Mouse (Mus musculus) A20 (cell line): ENCODE data around the gene Gpx3.

Experiments
- DNase-seq: peaks from one replicate; pipeline ENCODE4 v3.0.0-alpha.2; 2011; ENCODE audit warnings: low read depth, low spot score

Gpx3 gene

GRCm38 (mm10) chr11:54912503-54913316 is 10.5 kb downstream of the Gpx3 start:
- no peak for DNase-seq

- DNase-seq = no peak
Measured at GRCm38 (mm10) chr11:54913841-54914240, 11.6 kb downstream of the Gpx3 start.

- DNase-seq = no peak
Measured at GRCm38 (mm10) chr11:54917461-54917860, 15.2 kb downstream of the Gpx3 start.

GRCm38 (mm10) chr11:54918273-54918672 is 16.0 kb downstream of the Gpx3 start:
- peak; percentile 32 for DNase-seq

DNA sequence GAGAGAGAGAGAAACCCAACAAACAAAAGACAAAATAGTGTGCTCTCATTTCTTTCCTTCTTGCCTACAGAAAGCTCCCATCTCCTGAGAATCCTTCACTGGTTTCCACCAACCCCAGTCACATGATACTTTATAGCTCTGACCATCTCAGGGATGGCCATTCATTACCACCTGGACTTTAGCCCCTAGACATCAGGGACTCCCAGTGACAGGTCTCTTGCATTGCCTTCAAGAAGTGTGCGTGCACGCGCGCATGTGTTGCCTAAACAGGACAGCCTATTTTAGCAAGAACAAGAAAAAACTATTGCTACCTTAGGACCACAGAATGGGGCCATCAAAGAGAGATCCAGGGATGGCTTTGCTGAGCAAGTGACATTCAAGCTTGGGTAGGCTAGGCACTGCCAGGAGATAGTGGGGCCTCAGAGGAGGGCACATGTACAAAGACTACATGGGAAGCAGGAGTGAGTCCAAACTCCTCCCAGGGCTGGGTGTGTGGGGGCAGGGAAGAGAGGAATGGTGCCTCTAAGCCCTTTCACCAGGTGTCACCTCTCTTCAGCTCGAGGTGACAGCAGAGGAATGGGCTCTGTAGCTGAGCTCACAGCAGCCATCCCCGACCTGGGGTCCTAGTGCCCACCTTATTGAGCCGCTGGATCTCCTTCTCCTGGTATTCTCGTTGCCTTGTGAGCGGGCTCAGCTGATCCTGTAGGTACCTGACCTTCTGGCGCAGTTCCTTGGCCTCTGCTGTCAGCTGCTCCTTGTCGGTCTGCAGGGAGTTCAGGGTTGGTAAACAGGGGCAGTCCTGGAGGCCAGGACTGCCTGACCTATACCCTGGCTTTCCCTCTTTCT is 18.1 kb downstream of the Gpx3 start:
- DNase-seq = no peak

- no peak for DNase-seq
Measured at GRCm38 (mm10) chr11:54920973-54921580, 18.8 kb downstream of the Gpx3 start.

GRCm38 (mm10) chr11:54921798-54922197 is 19.5 kb downstream of the Gpx3 start:
- DNase-seq = no peak

- no peak for DNase-seq
Measured at GRCm38 (mm10) chr11:54922488-54922887, 20.2 kb downstream of the Gpx3 start.

GRCm38 (mm10) chr11:54924145-54924544 is 21.9 kb downstream of the Gpx3 start:
- DNase-seq = no peak

GRCm38 (mm10) chr11:54927346-54928140 is 25.3 kb downstream of the Gpx3 start:
- peak; percentile 63 for DNase-seq

DNA sequence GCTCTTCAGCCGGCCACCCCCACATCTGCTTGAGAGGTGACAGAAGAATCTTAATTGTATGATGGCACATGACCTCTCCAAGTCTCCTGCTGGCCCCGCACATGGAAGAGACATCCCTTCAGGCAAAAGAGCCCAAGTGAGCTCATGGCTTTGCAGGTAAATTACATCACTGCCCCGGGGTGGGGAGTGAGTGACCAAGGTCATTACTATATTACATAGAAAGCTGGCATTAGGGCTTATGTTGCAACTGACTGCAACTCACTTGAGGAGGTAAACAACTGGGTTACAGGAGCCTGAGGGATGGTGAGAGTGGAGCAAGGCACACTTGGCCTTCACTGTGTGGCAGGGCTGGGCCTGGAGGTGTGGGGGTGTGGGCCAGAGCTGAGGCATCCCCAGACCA is 26.0 kb downstream of the Gpx3 start:
- no peak for DNase-seq

DNA sequence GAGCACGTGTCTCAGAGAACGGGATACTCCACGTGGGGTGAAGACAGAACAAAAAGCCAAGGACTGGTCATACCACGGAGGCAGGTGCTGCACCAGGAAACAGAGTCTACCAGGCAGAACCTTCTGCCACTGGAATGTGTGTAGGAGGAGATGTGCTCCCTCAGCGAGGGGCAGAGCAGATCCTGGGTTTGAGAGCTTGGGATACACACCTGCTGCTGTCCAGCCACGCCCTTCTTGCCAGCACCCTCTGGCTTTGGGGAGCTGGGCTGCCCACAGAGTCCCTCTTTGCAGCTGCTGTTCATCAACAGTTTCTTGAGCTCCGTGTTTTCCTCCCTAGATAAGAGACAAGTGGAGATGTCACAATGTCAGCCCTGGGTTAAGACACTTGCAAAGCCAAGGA is 26.6 kb downstream of the Gpx3 start:
- no peak for DNase-seq

GRCm38 (mm10) chr11:54929290-54929689 is 27.0 kb downstream of the Gpx3 start:
- DNase-seq = no peak

- no peak for DNase-seq
Measured at GRCm38 (mm10) chr11:54929744-54930143, 27.5 kb downstream of the Gpx3 start.

DNA sequence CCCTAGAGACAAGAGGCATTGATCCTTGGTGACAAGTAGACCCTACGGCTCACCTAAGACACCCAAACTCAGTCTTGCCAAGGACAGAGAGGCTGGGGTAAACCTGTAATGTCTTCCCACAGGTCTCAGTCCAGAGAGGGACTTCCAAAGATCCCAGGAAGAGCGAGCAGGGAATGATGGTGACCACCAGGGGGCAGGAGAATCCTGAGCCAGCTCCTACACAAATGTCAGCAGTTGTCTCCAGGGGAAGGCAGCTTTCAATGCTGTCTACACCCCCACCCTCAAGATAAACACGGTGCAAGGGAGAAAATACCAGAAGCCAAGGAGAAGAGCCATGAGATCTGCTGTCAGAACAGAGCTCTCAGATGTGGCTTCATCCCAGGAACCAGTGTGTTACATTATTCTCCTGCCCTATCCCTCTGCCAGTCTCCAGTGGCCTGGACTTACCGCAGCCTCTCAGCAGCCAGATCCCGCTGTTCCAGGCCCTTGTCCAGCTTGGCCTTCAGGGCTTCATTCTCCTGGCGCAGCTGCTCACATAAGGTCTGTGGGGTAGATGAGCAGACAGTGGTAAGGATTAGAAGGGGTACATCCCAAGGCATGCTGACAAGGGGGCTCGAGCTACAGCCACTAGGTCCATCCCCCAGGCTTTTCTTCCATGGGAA is 28.2 kb downstream of the Gpx3 start:
- peak; percentile 26 for DNase-seq

- DNase-seq = peak; percentile 52
Measured at GRCm38 (mm10) chr11:54931405-54932093, 29.3 kb downstream of the Gpx3 start.

GRCm38 (mm10) chr11:54932540-54932939 is 30.3 kb downstream of the Gpx3 start:
- DNase-seq = no peak

DNA sequence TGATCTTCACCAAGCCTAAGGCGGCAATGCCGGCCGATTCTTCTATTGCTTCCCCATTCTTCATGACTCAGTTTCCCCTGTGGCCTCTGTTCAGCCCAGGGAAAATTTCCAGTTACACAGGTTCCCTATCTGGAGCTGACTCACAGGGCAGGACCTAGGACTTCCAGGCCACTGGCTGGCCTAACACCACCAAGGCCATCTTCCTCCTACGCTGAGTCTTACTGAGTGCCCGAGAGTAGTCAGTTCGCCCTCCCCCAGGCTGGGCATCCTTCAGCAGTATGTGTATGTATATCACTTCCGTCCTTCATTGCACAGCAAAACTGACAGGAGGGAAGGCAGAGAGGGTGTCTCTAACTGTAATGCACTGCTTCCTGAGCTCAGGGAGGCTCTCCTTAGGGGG is 31.9 kb downstream of the Gpx3 start:
- DNase-seq = no peak

GRCm38 (mm10) chr11:54936035-54936770 is 34.0 kb downstream of the Gpx3 start:
- peak; percentile 63 for DNase-seq

DNA sequence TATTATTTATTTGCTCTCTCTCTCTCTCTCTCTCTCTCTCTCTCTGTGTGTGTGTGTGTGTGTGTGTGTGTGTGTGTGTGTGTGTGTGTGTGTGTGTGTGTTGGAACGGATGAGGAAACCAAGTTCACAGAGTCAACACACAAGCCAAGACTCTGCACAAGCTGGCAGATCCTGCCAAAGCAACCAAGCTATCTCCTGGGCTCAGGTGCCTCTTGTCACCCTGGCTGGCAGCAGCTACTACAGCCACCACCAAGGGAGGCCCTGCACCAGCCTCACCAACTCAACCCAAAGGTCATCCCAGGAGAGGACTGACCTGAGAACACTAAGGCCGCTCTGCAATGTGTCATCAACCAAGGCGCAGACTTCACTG is 34.5 kb downstream of the Gpx3 start:
- no peak for DNase-seq
